Mouse (Mus musculus) granulocyte monocyte progenitor cell, adult 5-6 weeks (primary cell): ENCODE measurements at regions not wholly inside any gene's neighbourhood (a gene's known extent, or its start where the extent isn't known, plus 50 kb on each side); places are given as distances from the start of the nearest gene placed in this dataset.
A peak's percentile ranks its signal among the peaks of the same experiment; 100 is the strongest.

ENCODE experiments used
- ATAC-seq: replicated peaks from 2 replicates; pipeline ENCODE4 v1.8.0; 2016; ENCODE audit warnings: mild to moderate bottlenecking, moderate TSS enrichment, inconsistent platforms; ENCODE audit not compliant: poor library complexity, severe bottlenecking

DNA sequence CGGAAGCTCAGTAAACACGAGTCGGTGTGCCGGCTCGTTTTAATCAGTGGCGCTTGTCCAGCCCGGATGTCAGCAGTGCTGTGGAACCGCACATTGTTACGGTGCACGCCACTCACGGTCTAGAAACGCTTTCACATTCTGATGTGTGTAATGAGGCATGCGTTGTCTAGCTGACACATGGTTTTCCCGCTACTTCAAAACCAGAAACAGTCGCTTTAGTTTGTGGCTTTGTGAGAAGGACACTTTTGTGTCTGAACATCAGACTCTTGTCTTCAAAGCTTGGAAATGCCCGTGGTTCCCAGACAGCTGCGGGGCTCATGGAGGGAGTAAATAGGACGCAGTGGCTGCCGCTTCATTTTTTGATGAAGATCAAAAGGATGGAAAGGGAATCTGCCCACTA, 77.0 kb upstream of the Lgr5 start:
- ATAC-seq: no peak

DNA sequence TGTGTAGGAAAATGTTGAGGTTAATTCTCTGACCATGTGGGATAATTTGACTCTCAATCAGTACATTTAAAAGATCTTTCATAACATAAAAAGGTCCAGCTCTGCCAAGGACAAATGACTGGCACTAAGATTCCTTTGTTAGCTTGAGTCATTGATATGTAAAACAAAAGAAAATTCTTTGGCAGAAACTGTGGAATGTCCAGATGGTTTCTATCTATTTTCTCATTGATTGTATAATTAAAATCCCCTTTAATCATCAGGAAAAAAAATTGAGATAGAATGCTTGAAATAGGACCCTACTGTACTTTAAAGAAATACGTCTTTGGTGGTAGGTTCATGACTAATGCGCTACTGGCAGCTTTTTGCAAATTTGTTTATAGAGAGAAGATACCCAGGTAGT, 89.1 kb upstream of the Lgr5 start:
- no peak for ATAC-seq

GRCm38 (mm10) chr10:115681115-115681514, 93.5 kb upstream of the Lgr5 start:
- no peak for ATAC-seq

DNA sequence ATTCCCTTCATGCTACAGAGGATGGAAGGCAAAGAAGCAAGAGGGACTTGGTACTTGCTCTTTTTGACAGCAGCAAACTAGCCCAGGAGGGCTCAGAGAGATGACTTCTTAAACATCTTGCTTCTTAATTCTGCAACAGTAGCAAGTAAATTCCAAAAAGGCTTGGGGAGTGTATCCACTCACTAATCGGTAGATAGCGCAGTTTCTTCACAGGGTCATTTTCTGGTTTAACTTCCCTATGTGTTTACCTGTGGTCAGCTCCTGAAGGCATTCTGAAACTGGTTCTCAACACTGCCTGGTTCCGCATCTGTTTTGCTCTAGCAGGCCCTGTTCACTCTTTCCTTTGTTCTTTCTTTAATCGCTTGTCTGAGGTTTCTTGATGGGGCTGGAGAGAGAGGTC, 104.4 kb upstream of the Lgr5 start:
- no peak for ATAC-seq

- no peak for ATAC-seq
These were observed 106.6 kb upstream of the Lgr5 start for GRCm38 (mm10) chr10:115693986-115694833.

DNA sequence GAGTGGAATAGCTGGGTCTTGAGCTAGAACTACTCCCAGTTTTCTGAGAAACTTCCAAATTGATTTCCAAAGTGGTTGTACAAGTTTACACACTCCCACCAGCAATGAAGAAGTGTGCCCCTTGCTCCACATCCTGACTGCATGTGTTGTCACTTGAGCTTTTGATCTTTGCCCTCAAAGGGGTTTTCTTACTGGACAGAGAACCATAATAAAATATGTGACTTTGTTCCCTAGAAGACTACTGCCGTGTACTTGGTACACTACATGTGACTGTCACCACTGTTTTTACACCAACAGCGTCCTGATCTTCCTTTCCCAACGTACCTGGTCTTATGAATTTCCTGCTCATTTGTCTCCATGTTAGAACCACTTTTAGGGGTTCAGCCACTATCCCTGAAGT, 114.3 kb upstream of the Tspan8 start:
- no peak for ATAC-seq

DNA sequence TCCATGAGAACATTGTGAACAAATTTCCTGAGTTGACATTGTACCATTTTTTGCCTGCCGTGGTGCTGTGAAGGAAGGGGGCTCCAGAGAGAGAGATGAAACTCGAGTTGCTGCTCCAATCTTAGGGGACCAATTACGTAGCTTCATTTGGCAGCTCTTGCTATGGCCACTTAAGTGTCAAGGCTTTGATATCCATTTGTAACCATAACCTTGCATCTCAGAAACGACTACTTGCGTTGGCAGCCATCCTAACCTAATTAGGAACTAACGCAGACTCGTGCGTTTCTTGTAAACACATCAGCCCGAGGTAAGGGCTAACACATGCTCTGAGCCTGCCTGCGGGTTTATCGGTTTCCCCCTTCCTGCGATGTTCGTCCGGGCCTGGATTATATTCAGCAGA, 108.0 kb upstream of the Tspan8 start:
- ATAC-seq: peak; percentile 25; the same call in 1 of the 2 replicates

DNA sequence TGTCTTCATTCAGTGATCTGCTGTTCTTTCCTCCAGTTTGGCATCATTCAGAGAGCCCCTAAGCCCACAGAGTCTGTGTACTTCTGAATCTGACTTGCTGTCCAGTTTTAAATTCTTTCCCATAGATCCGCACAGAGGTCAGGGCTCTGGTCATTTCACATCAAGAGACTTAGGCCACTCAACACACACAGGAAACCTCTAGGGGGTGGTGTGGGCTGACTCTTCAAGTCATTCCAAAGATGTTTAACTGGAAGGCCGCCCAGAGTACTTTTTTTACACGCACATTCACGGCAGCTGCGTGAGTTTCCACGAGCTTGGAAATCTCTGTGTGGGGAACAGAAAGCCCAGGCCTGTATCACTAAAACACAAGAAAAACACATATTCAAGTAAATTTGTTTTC, 102.7 kb upstream of the Tspan8 start:
- ATAC-seq: no peak

DNA sequence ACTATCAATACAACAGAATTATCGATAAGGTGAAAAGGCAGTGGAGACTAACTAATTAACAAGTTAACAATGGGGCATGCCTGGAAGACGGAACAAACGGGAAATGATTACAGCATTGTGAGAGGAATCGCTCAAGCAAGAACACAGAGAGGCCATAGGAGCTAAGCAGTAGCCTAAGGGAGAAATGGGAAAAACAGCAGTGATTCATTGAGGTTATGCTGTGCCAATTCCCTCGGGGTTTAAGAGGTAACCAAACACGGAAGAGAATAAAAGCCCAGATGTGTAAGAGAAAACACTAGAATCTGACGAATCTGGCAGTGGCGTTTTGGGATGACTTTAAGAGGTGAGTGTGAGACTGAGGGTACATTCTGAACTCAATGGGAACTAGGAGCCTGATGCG, 100.5 kb upstream of the Tspan8 start:
- no peak for ATAC-seq

DNA sequence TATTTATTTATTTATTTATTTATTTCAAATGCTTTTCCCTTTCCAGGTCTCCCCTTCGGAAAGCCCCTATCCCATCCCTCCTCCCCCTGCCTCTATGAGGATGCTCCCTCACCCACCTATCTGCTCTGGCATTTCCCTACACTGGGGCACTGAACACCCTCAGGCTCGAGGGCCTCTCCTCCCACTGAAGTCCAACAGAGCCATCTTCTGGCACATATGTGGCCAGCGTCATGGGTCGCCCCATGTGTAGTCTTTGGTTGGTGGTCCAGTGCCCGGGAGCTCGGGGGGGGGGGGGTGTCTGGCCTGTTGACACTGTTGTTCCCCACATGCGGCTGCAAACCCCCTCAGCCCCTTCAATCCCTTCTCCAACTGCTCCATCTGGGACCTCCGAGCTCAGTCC, 99.6 kb upstream of the Tspan8 start:
- no peak for ATAC-seq

GRCm38 (mm10) chr10:115722589-115722988, 94.0 kb upstream of the Tspan8 start:
- ATAC-seq: no peak

GRCm38 (mm10) chr10:115742634-115743347, 73.8 kb upstream of the Tspan8 start:
- ATAC-seq: no peak

DNA sequence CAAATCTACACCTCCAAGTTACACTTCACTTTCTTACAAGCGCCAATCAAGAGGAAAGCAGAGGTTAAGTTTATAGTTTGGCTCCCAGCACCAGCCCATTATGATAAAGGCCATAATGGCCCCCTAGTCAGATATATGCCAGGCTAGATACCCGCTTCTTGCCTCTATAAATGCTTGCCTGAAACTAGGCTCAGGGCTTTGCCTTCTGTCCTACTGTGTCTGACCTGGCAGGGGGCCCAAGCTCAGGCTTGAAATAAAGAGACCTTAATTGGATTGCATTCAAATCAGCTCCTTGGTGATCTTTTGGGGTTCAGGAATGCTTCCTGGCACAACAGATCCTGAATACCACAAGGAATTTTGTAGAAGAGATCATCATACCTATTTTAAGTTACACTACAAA, 66.8 kb upstream of the Tspan8 start:
- no peak for ATAC-seq

DNA sequence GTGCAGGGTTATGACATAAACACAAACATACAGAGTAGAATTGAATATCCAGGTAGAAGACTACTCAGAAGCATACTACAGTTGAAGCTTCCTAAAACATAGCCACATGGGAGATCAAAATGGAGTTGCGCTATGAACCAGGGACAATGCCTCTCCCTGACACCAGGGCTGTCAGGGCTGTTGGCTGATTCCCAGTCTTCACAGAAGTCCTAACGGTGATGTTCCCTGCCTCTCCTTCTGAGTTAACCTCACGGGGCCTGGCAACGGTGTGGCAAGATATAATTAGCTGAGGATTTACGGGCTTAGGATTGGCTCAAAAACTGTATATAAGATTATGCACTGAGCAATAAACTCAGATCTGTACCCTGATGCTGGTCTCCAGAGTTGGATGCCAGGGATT, 66.4 kb upstream of the Tspan8 start:
- ATAC-seq: no peak

DNA sequence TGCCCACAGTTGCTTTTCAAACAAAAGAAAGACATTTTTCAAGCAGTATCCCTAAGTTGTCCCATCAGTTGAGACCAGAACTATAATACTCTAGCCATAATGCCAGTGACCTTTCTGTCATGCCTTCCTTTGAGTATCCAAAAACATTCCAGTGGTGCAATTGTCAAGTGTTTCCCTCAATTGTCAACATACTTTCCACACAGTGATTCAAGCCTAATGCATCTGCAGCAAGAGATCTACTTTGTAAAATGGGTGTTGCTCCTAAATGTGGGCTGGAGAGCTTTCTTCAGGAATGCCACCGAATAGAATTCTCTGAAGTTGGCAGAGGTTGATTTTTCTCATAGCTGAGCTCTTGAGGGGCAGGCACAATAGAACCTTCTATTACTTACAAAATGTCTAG, 58.0 kb upstream of the Tspan8 start:
- no peak for ATAC-seq
